Mouse (Mus musculus) lung, postnatal 0 days (tissue): ENCODE measurements at regions not wholly inside any gene's neighbourhood (a gene's known extent, or its start where the extent isn't known, plus 50 kb on each side); places are given as distances from the start of the nearest gene placed in this dataset.

Source experiments
- CTCF ChIP-seq: IDR thresholded peaks from 2 replicates; pipeline ENCODE4 v1.5.1; 2016; ENCODE audit warnings: antibody characterized with exemption, mild to moderate bottlenecking
- EP300 ChIP-seq: IDR thresholded peaks from 2 replicates; pipeline ENCODE4 v1.6.1; 2016; ENCODE audit warnings: antibody characterized with exemption, mild to moderate bottlenecking, control low read depth

GRCm38 (mm10) chr14:87346812-87347211 is 69.6 kb upstream of the Tdrd3 start:
- TF ChIP-seq CTCF (no peak), EP300 (no peak)
